Mouse (Mus musculus): ENCODE data around the gene Hba-x. TPM values are rescaled to one million over a fixed set of nuclear protein-coding genes. Genes with fewer than 3 reads are reported as not detected.
"Not testable (repeated sequence)": the region's sequence is repeated elsewhere in the genome, so short reads cannot be mapped to it uniquely, and the experiment has no call there.

Hba-x gene
- total RNA-seq, 2 experiments from 2014 or later, result not detected

GRCm38 (mm10) chr11:32278458-32278957, 2.3 kb downstream of the Hba-x start:
- H3K27ac ChIP-seq, result no peak overlapping the region
- DNase-seq (ENCODE audit: extremely low spot score in 1 of 2, low spot score in 2 of 2), result no peak
- no peak for TF ChIP-seq CTCF (IDR thresholded peaks at IDR 0.05)
- H3K4me3 ChIP-seq, result no peak overlapping the region
- intact Hi-C loops (cut with DNase I), result loop anchor here (5.0 kb wide), 1 partner anchor 81 kb away; no protein-coding TSS in a partner anchor

- Histone ChIP-seq H3K4me3 (no peak overlapping the region), H3K27ac (no peak overlapping the region)
- TF ChIP-seq CTCF (IDR thresholded peaks at IDR 0.05), result no peak
- DNase-seq (ENCODE audit: extremely low spot score in 1 of 2, low spot score in 2 of 2), result no peak
- intact Hi-C loops (cut with DNase I), result no loop called here
Observed at GRCm38 (mm10) chr11:32280646-32281045, 4.4 kb downstream of the Hba-x start.

GRCm38 (mm10) chr11:32281416-32282144, 5.4 kb downstream of the Hba-x start:
- intact Hi-C loops (cut with DNase I), result no loop called here
- H3K27ac ChIP-seq, result no peak overlapping the region
- H3K4me3 ChIP-seq, result no peak overlapping the region
- TF ChIP-seq CTCF (IDR thresholded peaks at IDR 0.05), result no peak
- no peak for DNase-seq (ENCODE audit: extremely low spot score in 1 of 2, low spot score in 2 of 2)

- intact Hi-C loops (cut with DNase I); H3K4me3 ChIP-seq; H3K27ac ChIP-seq; DNase-seq (ENCODE audit: extremely low spot score in 1 of 2, low spot score in 2 of 2): not testable (repeated sequence)
Observed at GRCm38 (mm10) chr11:32283091-32283777, 7.0 kb downstream of the Hba-x start, which contains the start of gene Hba-a1. Gene Hba-a1, plus strand, starts transcription at chr11:32283511.

GRCm38 (mm10) chr11:32284582-32284981, 8.4 kb downstream of the Hba-x start:
- intact Hi-C loops (cut with DNase I); H3K4me3 ChIP-seq; DNase-seq (ENCODE audit: extremely low spot score in 1 of 2, low spot score in 2 of 2); H3K27ac ChIP-seq: not testable (repeated sequence)

- Histone ChIP-seq H3K27ac (no peak overlapping the region), H3K4me3 (no peak overlapping the region)
- intact Hi-C loops (cut with DNase I), result no loop called here
- no peak for DNase-seq (ENCODE audit: extremely low spot score in 1 of 2, low spot score in 2 of 2)
- no peak for TF ChIP-seq CTCF (IDR thresholded peaks at IDR 0.05)
Observed at GRCm38 (mm10) chr11:32285031-32285775, 9.0 kb downstream of the Hba-x start.

GRCm38 (mm10) chr11:32285887-32286286, 9.7 kb downstream of the Hba-x start:
- DNase-seq (ENCODE audit: extremely low spot score in 1 of 2, low spot score in 2 of 2); H3K27ac ChIP-seq; H3K4me3 ChIP-seq; intact Hi-C loops (cut with DNase I): not testable (repeated sequence)
- peak; percentile 25 for TF ChIP-seq CTCF (IDR thresholded peaks at IDR 0.05)

GRCm38 (mm10) chr11:32286695-32287492, 10.7 kb downstream of the Hba-x start, which contains the start of gene Hbq1b:
Gene Hbq1b, plus strand, starts transcription at chr11:32286965.
- H3K4me3 ChIP-seq, result peak within 1 kb of the TSS; percentile 34
- H3K27ac ChIP-seq; intact Hi-C loops (cut with DNase I): not testable (repeated sequence)
- TF ChIP-seq CTCF (IDR thresholded peaks at IDR 0.05), result peak; percentile 79
- DNase-seq (ENCODE audit: extremely low spot score in 1 of 2, low spot score in 2 of 2), result peak; percentile 72 to 80

GRCm38 (mm10) chr11:32287493-32287825, 11.3 kb downstream of the Hba-x start:
- Histone ChIP-seq H3K4me3 (no peak overlapping the region; the same call in 1 of the 2 replicates), H3K27ac (no peak overlapping the region)
- intact Hi-C loops (cut with DNase I), result no loop called here
- TF ChIP-seq CTCF (IDR thresholded peaks at IDR 0.05), result no peak
- no peak for DNase-seq (ENCODE audit: extremely low spot score in 1 of 2, low spot score in 2 of 2)

GRCm38 (mm10) chr11:32292819-32293218, 16.6 kb downstream of the Hba-x start:
- DNase-seq (ENCODE audit: extremely low spot score in 1 of 2, low spot score in 2 of 2); H3K27ac ChIP-seq; H3K4me3 ChIP-seq; intact Hi-C loops (cut with DNase I): not testable (repeated sequence)

- H3K27ac ChIP-seq; DNase-seq (ENCODE audit: extremely low spot score in 1 of 2, low spot score in 2 of 2); H3K4me3 ChIP-seq; intact Hi-C loops (cut with DNase I): not testable (repeated sequence)
Observed at GRCm38 (mm10) chr11:32293479-32293878, 17.3 kb downstream of the Hba-x start.

- H3K4me3 ChIP-seq; intact Hi-C loops (cut with DNase I); DNase-seq (ENCODE audit: extremely low spot score in 1 of 2, low spot score in 2 of 2); H3K27ac ChIP-seq: not testable (repeated sequence)
Observed at GRCm38 (mm10) chr11:32296203-32296602, 20.0 kb downstream of the Hba-x start, which contains the start of gene Hba-a2. Gene Hba-a2, plus strand, starts transcription at chr11:32296489.

GRCm38 (mm10) chr11:32297417-32297816, 21.2 kb downstream of the Hba-x start:
- DNase-seq (ENCODE audit: extremely low spot score in 1 of 2, low spot score in 2 of 2); intact Hi-C loops (cut with DNase I); H3K27ac ChIP-seq; H3K4me3 ChIP-seq: not testable (repeated sequence)
